Mouse (Mus musculus): ENCODE data around the gene Hist1h2bg. TPM values are rescaled to one million over a fixed set of nuclear protein-coding genes. Genes with fewer than 3 reads are reported as not detected.
A peak's percentile ranks its signal among the peaks of the same experiment; 100 is the strongest.
"Not testable (repeated sequence)": the region's sequence is repeated elsewhere in the genome, so short reads cannot be mapped to it uniquely, and the experiment has no call there.

The Hist1h2bg gene
- polyA plus RNA-seq, 1 experiment: 68.0 TPM

DNA sequence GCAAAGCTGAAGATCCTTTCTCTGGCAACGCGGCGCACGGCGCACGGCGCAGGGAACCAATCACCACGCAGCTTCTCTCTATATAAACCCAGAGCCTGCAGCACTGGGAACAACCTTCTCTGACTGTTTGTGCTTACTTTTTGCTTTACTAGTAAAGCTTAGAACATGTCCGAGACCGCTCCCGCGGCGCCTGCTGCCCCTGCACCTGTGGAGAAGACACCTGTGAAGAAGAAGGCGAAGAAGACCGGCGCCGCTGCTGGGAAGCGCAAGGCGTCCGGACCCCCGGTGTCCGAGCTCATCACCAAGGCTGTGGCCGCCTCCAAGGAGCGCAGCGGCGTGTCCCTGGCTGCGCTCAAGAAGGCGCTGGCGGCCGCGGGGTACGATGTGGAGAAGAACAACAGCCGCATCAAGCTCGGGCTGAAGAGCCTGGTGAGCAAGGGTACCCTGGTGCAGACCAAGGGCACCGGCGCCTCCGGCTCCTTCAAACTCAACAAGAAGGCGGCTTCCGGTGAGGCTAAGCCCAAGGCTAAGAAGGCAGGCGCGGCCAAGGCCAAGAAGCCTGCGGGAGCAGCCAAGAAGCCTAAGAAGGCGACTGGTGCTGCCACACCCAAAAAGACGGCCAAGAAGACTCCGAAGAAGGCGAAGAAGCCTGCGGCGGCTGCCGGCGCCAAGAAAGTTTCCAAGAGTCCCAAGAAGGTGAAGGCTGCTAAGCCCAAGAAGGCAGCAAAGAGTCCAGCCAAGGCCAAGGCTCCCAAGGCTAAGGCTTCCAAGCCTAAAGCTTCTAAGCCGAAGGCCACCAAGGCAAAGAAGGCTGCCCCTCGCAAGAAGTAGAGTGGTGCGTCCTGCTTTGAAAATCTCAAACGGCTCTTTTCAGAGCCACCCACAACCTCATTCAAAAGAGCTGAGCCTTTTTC, 16.0 kb upstream of the Hist1h2bg start:
- TF ChIP-seq POLR2A (IDR thresholded peaks at IDR 0.05; ENCODE audit: borderline replicate concordance, extremely low read depth, insufficient read depth, insufficient read length, poor library complexity, severe bottlenecking) (peak; percentile 58; the same call in 1 of the 2 replicates), CTCF (IDR thresholded peaks at IDR 0.05; ENCODE audit: borderline replicate concordance, extremely low read depth, insufficient read depth, insufficient read length) (no peak)
- peak; percentile 96 for DNase-seq (ENCODE audit: low read depth)

DNA sequence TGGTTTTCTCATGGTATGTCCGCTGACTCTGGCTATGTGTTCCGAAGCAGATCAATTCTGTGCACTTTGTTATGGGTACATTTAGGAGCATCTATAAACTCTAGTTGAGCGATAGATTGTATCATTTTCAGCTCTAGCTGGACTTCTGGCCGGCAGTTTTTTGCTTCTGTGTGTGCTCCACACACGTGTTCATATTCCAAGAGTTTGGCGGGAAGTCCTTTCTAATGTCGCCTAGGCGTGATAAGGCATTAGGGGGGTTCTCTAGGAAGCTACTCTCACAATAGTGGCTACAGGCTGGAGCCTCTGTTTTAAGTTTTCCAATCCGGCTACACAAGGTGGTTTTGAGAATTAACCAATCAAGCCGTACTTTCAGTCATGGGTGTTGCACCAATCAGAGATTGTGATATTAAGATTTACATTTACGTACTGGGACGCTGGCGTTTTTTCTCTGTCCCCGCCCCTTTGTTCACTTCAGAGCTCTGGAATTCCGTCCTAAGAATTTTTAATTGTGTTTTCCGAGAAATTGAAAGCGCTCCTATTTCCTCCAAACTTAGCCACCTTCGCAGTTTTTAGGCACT, 15.3 kb upstream of the Hist1h2bg start:
- TF ChIP-seq POLR2A (IDR thresholded peaks at IDR 0.05; ENCODE audit: borderline replicate concordance, extremely low read depth, insufficient read depth, insufficient read length, poor library complexity, severe bottlenecking): peak; percentile 7; the same call in 1 of the 2 replicates
- no peak for TF ChIP-seq CTCF (IDR thresholded peaks at IDR 0.05; ENCODE audit: borderline replicate concordance, extremely low read depth, insufficient read depth, insufficient read length)
- DNase-seq (ENCODE audit: low read depth): peak; percentile 98

DNA sequence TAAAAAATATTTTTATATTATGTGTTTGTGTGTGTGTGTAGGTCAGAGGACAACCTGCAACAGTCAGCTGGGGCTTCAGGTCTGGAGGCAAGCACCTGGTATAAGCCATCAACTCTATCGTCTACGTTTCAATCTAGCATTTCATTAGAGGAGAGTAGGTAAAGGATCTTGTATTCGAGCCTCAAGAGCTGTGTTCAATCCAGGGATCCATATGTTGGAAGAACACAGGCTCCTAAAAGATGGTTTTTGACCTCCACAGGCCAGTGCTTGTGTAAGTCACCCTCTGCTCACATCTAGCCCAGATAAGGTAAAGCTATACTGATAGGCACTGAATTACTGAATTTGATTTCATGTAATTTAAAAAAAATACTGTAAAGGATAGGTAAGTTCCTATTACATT, 14.3 kb upstream of the Hist1h2bg start:
- no peak for DNase-seq (ENCODE audit: low read depth)
- TF ChIP-seq CTCF (IDR thresholded peaks at IDR 0.05; ENCODE audit: borderline replicate concordance, extremely low read depth, insufficient read depth, insufficient read length) (no peak), POLR2A (IDR thresholded peaks at IDR 0.05; ENCODE audit: borderline replicate concordance, extremely low read depth, insufficient read depth, insufficient read length, poor library complexity, severe bottlenecking) (no peak)

- DNase-seq (ENCODE audit: low read depth): not testable (repeated sequence)
Measured at GRCm38 (mm10) chr13:23560699-23561098, 10.5 kb upstream of the Hist1h2bg start.

- DNase-seq (ENCODE audit: low read depth): not testable (repeated sequence)
Measured at GRCm38 (mm10) chr13:23561531-23561882, 9.7 kb upstream of the Hist1h2bg start.

GRCm38 (mm10) chr13:23561883-23562659, 9.1 kb upstream of the Hist1h2bg start, which contains the start of gene Hist1h3e:
Gene Hist1h3e, minus strand, starts transcription at chr13:23562369.
- DNase-seq (ENCODE audit: low read depth): peak; percentile 99
- peak; percentile 75 for TF ChIP-seq POLR2A (IDR thresholded peaks at IDR 0.05; ENCODE audit: borderline replicate concordance, extremely low read depth, insufficient read depth, insufficient read length, poor library complexity, severe bottlenecking)

DNA sequence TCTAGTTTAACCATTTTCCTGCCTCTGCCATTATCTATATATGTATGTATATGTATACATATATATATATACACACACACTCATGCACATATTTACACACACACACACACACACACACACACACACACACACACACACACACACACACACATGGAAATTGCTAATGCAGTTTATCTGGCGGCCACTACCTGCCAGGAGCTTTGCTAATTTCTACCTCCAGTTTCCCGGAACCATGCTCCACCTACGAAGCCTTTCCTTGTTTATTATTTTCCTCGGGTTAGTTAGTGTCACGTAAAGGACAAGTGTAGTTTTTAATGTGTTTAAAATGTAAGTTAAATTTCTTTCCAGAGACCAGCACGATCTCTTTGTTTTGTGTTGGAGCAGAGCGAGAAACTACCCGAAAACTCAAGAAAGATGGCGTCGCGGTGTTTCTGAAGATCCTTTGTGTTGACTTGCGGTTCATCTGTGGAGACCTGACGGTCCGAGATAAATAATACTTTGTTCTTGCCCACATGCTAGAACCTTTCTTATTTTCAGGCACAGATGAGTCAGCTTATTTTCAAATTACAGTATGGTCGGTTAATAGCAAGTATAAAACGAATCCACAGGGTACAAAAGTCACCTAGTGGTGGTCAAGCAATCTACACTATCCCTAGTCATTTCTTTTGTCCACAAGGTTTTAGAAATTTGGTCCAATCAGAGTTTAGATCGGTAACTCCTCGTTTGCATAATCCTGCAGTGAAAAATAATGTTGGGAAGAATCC, 8.3 kb upstream of the Hist1h2bg start:
- peak; percentile 93 for DNase-seq (ENCODE audit: low read depth)
- no peak for TF ChIP-seq POLR2A (IDR thresholded peaks at IDR 0.05; ENCODE audit: borderline replicate concordance, extremely low read depth, insufficient read depth, insufficient read length, poor library complexity, severe bottlenecking)
- no peak for TF ChIP-seq CTCF (IDR thresholded peaks at IDR 0.05; ENCODE audit: borderline replicate concordance, extremely low read depth, insufficient read depth, insufficient read length)

- no peak for TF ChIP-seq POLR2A (IDR thresholded peaks at IDR 0.05; ENCODE audit: borderline replicate concordance, extremely low read depth, insufficient read depth, insufficient read length, poor library complexity, severe bottlenecking)
- no peak for TF ChIP-seq CTCF (IDR thresholded peaks at IDR 0.05; ENCODE audit: borderline replicate concordance, extremely low read depth, insufficient read depth, insufficient read length)
Measured at GRCm38 (mm10) chr13:23564482-23564881, 6.7 kb upstream of the Hist1h2bg start.

GRCm38 (mm10) chr13:23570261-23571021, 755 bp upstream of the Hist1h2bg start:
- peak; percentile 51 for DNase-seq (ENCODE audit: low read depth)

More at GRCm38 (mm10) chr13:23564482-23564881, 6.7 kb upstream of the Hist1h2bg start:
- no peak for DNase-seq (ENCODE audit: low read depth)

DNA sequence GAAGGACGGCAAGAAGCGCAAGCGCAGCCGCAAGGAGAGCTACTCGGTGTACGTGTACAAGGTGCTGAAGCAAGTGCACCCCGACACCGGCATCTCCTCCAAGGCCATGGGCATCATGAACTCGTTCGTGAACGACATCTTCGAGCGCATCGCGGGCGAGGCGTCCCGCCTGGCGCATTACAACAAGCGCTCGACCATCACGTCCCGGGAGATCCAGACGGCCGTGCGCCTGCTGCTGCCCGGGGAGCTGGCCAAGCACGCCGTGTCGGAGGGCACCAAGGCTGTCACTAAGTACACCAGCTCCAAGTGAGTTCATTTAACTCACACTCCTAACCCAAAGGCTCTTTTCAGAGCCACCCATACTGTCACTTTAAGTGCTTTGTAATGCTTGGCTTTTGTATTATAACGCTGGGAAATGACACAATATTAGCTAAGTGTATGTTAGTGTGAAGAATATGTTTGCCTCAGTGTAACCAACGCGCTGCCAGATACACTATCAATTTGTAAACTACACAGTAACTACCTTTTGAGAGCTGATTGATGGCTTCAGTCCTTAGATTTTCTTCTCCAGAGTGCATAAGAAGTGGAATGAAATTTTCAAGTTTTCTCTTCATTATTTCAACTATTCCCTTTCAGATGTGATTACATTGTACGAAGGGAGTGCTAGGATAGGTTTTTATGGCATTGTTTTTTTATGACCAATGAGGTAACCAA, 465 bp downstream of the Hist1h2bg start:
- DNase-seq (ENCODE audit: low read depth): peak; percentile 53

All from brain, embryonic 14.5 days (tissue).